Mouse (Mus musculus) T-helper 17 cell (primary cell): ENCODE data around the gene Eml6.
"Not testable (repeated sequence)": the region's sequence is repeated elsewhere in the genome, so short reads cannot be mapped to it uniquely, and the experiment has no call there.

ENCODE experiments used
- in situ Hi-C, 2 experiments: fragments of 300-600 bp; cut with MboI, MseI; formaldehyde crosslinking; loops; 1 replicate in 1 of 2; 2 replicates in 1 of 2; pipeline ENCODE4 v1.15.1; 2025; ENCODE audit warnings: high pct_unique_total_duplicates in 2 of 2

The Eml6 gene

DNA sequence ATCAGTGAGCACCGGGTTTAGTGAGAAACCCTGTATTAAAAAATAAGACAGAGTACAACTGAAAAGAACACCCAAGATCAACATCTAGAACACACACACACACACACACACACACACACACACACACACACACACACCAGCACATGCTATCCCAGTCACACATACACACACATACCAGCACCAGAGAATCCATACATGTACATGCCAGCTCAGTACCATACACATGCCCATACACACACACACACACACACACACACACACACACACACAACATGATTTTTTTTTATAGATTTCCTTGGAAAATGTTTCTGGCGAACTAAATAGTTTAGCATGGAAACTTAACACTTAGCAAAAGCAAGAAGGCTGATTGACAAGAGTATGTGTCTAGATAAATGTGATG is 164.8 kb downstream of the Eml6 start:
- in situ Hi-C loops, result no loop called here

- in situ Hi-C loops, result loop anchor here in 1 of 2 experiments (10.0 kb wide), 1 partner anchor 634 kb away; the partner anchor contains the start of gene 4930505A04Rik
These were observed 185.1 kb downstream of the Eml6 start for GRCm38 (mm10) chr11:29840606-29841227.

DNA sequence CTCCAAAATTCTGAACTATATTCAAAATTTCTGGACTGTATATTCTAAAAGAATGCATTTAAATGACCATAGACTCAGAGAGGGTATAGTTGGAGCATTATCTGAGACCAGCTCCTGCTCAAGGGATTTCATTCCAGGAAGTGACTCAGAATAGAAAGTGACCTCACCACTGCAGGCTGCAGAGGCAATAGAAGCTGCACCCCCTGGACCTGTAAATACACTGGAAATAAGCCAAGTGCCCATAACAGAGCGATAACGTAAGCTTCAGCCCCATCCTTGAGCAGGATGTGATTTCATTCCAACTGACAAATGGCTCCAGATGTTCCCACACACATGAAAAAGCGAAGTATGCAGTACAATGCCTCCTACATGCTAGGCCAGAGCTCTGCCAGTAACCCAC is 186.1 kb downstream of the Eml6 start:
- in situ Hi-C loops, result loop anchor here in 1 of 2 experiments (10.0 kb wide), 1 partner anchor 635 kb away; the partner anchor contains the start of gene 4930505A04Rik

DNA sequence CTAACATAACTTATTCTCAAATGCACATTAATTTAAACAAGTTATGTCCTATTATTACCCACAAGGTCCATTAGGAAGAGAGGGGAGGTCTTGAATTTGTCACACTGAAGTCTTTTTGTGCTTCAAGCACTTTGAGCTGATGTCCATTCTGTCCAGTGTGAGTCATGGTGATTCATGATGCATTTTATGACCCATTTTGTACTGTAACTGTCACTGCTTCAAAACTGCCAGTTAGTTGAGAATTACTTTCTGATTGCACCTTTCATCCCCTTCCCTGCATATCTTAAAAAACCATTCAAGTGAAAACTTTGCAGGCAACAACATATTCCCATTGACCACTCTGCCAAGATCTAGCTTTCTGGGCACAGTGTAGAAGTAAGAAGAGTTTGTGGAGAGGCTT is 188.8 kb downstream of the Eml6 start:
- in situ Hi-C loops, result no loop called here

- in situ Hi-C loops, result no loop called here
These were observed 198.1 kb downstream of the Eml6 start for GRCm38 (mm10) chr11:29827729-29828128.

DNA sequence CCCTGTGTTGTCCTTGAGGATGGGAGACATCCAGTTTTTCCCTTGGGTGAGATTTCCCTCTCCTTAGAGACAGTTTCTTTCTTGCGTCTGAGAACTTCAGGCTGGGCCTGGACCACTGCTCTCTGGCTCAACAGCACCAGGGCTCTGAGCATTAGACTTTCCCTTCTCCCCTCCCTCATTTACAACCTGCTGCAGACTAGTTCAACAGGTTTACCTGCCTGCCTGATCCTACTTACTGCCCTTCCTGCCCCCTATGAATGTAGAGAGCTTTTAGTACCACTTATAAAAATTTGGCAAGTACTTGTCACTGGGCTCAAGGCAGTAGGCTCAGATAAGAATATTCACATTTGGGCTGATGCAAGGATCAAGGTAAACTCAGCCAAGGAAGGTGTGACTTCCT is 199.8 kb downstream of the Eml6 start:
- in situ Hi-C loops, result no loop called here

GRCm38 (mm10) chr11:29825271-29825718 is 200.5 kb downstream of the Eml6 start, which contains the start of gene 4931440F15Rik:
TSS of gene 4931440F15Rik (minus strand) at chr11:29825668.
- in situ Hi-C loops, result not testable (repeated sequence)

- in situ Hi-C loops, result not testable (repeated sequence)
These were observed 201.2 kb downstream of the Eml6 start for GRCm38 (mm10) chr11:29824474-29825270.

GRCm38 (mm10) chr11:29823141-29823540 is 202.7 kb downstream of the Eml6 start:
- in situ Hi-C loops, result no loop called here

DNA sequence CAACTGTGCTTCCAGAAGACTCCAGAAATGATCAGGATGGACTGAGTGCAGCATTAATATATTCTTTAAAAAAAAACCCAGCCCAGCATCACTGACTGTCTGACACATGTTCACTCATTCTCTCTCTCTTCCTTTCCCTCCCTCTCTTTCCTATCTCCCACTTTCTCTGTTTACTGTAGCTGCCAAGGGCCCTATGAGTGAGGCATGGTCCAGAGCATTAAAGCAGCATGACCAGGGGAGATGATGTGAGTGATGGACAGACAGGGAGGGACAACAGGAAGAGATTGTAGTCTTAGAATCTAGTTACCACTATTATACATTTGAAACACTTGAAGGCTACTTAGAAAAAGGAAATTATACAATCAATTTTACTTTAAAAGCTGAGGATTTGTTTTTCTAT is 210.2 kb downstream of the Eml6 start:
- in situ Hi-C loops, result no loop called here

- in situ Hi-C loops, result no loop called here
These were observed 210.6 kb downstream of the Eml6 start for GRCm38 (mm10) chr11:29815261-29815660.

DNA sequence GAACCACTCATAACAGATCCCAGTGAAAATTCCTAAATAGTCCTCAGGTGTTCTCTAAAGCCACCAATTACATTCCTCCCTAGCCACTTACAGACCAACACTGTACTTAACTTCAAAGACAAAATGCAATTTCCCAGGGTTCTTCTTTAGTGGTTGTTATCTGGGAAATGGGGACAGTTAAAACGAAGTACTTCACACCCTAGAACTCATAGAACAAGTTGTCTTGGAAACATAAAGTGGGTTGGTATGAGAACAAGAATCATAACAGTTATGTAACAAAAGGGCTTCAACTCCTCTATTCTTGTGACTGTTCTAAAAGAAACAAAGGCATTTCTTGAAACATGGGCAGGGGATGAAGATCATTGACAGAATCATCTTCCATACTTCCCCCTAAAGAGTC is 212.6 kb downstream of the Eml6 start:
- in situ Hi-C loops, result no loop called here

DNA sequence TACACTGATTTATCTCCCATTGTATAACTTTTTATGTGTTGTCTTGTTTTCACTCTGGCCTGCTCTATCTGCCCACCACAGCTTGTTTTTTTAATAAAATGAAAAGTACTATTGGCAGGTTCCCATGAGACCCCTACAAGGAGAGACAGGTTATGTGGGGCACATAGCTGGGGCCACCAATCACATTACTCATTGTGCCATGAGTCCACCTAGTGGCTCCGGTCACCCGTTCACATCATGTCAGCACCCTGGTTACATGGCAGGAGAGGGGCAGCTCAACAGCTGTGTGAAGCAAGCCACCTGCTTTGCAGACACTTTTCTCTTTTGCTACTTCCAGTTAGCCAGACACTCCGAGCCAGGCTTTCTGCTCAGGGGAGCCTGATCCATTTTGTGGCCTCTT is 213.4 kb downstream of the Eml6 start:
- in situ Hi-C loops, result no loop called here

- in situ Hi-C loops, result no loop called here
These were observed 215.5 kb downstream of the Eml6 start for GRCm38 (mm10) chr11:29810324-29810723.

DNA sequence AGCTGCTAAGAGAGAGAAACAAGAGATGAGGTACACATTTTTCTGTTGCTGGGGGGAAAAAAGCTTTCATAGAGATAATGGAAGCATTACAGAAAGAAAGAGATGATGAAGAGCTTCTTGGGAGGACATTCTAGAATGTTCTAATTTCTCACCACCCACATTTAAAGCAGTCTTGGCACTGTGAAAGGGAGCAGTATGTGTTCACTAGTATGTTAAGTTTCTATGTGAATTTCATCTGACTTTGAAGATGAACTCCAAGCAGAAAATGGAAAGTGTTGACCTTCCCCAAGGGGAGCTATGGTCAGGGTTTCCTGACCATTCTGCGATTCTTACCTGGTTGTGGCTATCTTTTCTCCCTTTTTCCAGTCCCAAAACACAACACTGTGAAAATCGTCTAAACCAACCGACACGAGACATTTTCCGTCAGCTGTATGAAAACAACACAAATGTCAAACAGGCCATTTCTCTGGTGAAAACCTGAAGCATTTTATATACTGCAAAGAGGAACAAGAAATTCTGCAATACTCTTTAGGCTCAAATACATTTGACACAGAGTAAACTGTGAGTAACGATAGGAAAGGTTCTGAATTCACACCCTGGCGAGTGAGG is 216.7 kb downstream of the Eml6 start:
- in situ Hi-C loops, result no loop called here

GRCm38 (mm10) chr11:29808173-29808980 is 217.5 kb downstream of the Eml6 start:
- in situ Hi-C loops, result no loop called here

- in situ Hi-C loops, result no loop called here
These were observed 218.5 kb downstream of the Eml6 start for GRCm38 (mm10) chr11:29807325-29807724.

DNA sequence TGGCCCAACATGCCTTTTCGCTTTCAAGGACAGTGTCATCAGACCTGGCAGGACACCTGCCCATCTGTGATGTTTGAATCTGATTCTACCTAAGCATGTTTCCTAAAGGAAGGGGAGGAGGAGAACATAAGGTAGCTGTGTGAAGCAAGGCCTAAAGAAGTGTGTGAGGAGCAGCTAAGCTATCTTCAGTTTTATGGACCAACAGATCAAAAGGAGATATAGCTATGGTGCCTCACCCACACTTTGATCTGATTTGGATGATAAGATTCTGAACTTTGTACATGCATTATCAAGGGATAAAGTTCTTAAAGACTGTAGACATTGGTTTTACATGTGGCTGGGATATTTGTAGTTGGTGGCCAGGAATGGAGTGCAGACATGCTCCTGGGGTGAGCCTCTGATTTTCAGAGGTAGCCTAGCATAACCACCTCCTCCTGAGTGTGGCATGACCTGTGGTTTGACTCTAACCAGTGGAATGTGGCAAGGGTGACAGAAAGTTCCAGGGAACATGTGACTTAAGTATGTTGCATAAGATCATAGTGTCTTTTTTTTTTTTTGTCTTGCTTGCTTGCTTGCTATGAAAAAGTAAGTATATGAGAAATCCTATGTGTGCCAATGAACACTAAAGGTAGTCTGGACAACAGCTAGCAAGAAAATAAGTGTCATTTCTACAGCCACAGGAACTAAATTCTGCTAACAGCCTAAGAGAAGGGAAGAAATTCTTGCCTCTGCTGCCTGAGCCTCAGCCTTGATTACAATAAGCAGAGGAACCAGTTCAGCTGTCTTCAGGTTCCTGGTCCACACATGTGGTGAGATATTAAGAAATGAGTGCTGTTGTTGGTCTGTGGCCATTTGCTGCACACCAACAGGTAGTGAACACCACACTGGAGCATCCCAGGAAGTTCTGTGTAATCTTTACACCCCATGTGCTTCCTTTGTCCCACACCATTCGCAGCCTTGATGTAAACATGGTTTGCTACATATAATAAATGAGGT is 224.1 kb downstream of the Eml6 start:
- in situ Hi-C loops, result no loop called here

- in situ Hi-C loops, result no loop called here
These were observed 226.0 kb downstream of the Eml6 start for GRCm38 (mm10) chr11:29799839-29800238.

- in situ Hi-C loops, result no loop called here
These were observed 230.7 kb downstream of the Eml6 start for GRCm38 (mm10) chr11:29795106-29795505.
